Mouse (Mus musculus): Measurements from ENCODE around the gene Aplf.
"Not testable (repeated sequence)": the region's sequence is repeated elsewhere in the genome, so short reads cannot be mapped to it uniquely, and the experiment has no call there.

The Aplf gene

GRCm38 (mm10) chr6:87632176-87632575 lies 39.8 kb downstream of the Aplf start:
- in situ Hi-C loops (cut with MboI; ENCODE audit: low sequenced_read_pairs): no loop called here

DNA sequence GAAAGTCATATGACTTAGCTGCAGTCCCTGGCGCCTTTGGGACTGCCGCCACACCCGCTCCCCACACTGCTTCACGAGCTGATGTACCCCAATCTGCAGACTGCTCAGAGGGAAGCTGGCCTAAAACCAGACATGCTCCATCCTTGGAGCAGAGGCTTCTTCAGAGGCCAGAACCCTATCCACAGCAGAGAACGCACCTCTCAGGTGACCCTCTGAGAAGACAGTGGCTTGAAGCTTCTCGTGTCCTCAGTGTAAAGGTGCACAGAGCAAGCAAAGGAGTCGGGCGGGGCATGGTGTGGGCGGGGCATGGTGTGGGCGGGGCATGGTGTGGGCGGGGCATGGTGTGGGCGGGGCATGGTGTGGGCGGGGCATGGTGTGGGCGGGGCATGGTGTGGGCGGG lies 43.1 kb downstream of the Aplf start:
- in situ Hi-C loops (cut with MboI; ENCODE audit: low sequenced_read_pairs): not testable (repeated sequence)

DNA sequence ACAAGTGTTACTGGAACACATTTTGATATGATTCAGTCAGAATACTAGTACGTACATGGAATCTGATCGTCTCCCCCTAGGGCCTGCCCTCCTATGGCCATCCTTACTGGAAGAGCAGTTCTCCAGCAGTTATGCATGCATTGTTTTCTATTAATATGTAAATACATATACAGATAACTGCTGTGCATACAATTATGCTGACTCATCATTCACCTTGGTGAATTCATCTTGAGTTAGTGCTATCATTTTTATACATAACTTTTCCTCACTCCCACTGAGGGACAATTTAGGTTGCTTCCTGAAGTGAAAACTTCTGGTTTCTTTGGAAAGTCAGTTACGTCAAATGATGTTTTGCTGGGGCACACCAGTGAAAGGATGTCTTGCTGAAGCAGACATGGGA lies 48.8 kb downstream of the Aplf start:
- in situ Hi-C loops (cut with MboI; ENCODE audit: low sequenced_read_pairs): no loop called here

GRCm38 (mm10) chr6:87621281-87621680 lies 50.7 kb downstream of the Aplf start:
- in situ Hi-C loops (cut with MboI; ENCODE audit: low sequenced_read_pairs): no loop called here

- in situ Hi-C loops (cut with MboI; ENCODE audit: low sequenced_read_pairs): no loop called here
Observed at GRCm38 (mm10) chr6:87618021-87618420, 54.0 kb downstream of the Aplf start.

GRCm38 (mm10) chr6:87615696-87616083 lies 56.3 kb downstream of the Aplf start:
- in situ Hi-C loops (cut with MboI; ENCODE audit: low sequenced_read_pairs): no loop called here

DNA sequence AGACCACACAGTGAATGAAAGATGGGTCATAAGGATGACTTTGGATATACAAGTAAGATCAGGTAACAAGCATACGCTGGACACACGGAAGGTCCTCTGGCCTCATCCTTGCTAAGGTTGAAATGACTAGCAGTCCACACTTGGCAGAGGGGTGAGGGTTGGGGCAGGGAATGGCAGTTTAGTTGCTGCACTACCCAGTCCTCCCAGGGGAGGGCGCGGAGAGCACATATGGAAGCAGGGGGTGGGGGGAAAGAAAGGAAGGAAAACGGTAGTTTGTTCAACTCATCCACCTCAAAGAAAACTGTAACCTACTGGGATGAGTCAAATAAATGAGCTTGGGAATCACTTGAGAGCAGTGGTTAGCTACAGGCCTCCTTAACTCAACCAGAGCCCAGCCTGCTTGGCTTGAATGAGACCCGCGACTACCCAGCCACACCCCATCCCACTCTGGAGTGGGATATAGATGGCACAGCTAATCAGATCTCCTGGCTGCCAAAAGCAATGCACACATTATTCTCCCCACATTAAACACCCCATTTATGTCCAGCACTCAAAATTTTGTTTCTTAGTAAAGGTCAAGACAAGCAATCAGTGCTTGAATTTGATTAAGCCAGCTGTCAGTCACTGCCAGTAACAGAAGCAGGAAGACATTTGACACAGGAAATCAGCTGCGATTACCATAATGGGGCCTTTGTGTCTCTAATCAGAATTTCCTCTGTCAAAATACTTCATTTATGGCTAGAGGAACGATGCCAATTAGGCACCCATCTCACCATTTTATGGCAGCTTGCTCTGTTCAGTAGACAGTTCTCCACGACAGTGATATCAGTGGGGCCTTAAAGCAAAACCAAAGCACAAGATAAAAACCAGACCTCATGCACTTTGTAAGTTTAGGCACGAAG lies 56.9 kb downstream of the Aplf start:
- in situ Hi-C loops (cut with MboI; ENCODE audit: low sequenced_read_pairs): no loop called here

GRCm38 (mm10) chr6:87599825-87600224 lies 72.2 kb downstream of the Aplf start:
- in situ Hi-C loops (cut with MboI; ENCODE audit: low sequenced_read_pairs): no loop called here

- in situ Hi-C loops (cut with MboI; ENCODE audit: low sequenced_read_pairs): no loop called here
Observed at GRCm38 (mm10) chr6:87597116-87597833, 74.7 kb downstream of the Aplf start.

GRCm38 (mm10) chr6:87594188-87594587 lies 77.8 kb downstream of the Aplf start:
- in situ Hi-C loops (cut with MboI; ENCODE audit: low sequenced_read_pairs): no loop called here

GRCm38 (mm10) chr6:87590394-87591281 lies 81.4 kb downstream of the Aplf start, which contains the start of gene Prokr1:
TSS of gene Prokr1 (minus strand) at chr6:87590743.
- in situ Hi-C loops (cut with MboI; ENCODE audit: low sequenced_read_pairs): no loop called here

GRCm38 (mm10) chr6:87589718-87590393 lies 82.1 kb downstream of the Aplf start:
- in situ Hi-C loops (cut with MboI; ENCODE audit: low sequenced_read_pairs): no loop called here

DNA sequence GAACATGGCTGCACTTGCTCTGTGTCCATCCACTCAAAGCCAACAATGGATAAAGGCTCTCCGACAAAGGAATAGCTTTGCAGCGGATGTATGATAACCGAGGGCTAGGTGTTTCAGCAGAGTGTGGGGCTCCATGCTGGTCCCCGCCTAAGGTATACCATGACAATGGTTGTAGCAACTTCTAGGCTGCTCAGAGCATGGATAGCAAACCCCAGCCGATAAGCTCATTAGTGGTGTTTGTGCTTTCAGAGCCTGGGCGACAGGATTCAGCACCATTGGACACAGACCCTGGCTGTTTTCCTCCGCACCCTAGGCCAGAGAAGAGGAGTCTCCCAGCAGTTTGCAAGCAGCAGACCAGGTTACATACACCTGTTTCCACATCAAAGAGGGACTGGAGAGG lies 88.0 kb downstream of the Aplf start:
- in situ Hi-C loops (cut with MboI; ENCODE audit: low sequenced_read_pairs): no loop called here

DNA sequence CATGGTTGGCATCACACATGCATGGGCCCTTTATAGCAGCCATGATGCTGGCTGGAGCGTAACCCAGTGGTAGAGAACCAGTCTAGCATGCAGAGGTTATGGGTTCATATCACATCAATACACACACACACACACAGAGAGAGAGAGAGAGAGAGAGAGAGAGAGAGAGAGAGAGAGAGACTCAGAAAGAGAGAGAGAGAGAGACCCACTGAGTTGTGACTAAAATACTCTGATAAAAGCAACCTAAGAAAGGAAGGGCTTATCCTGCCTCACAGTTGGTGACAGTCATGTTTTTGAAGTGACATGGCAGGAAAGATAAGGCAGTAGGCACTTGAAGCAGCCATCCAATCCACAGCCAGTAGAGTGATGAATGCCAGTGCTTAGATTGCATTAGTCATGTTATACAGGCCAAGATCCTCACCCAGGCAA lies 88.8 kb downstream of the Aplf start:
- in situ Hi-C loops (cut with MboI; ENCODE audit: low sequenced_read_pairs): no loop called here

DNA sequence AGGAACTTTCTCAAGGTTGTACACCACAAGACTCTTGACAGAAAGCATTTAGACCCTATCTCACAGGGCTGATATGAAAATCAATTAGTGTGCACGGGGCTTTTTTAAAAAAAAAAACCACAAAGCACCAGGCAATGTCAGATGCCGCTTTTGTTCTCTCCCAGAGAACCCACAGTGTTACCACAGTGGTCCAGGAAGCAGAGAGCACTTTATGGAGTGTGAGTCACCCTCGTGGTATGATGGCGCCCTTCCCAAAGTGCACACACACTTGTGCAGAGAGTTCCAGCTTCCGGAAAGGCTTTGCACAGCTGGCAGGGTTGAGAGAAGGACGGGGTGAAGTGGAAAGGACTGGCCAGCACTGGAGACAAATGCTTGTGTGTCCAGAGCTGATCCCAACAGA lies 89.5 kb downstream of the Aplf start:
- in situ Hi-C loops (cut with MboI; ENCODE audit: low sequenced_read_pairs): no loop called here

DNA sequence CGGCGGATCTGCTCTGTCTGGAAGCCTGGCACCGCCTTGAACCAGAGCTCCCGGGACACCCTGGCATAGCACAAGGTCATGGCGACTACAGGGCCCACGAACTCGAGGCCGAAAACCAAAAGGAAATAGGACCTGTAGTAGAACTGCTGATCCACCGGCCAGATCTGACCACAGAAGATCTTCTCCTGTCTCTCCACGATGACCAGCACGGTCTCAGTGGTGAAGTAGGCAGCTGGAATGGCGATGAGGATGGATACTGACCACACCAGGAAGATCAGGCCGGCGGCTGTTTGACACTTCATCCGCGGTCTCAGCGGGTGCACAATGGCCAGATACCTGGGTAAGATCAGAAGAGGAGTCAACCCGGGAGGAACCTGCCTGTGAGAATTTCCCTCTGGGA lies 90.4 kb downstream of the Aplf start:
- in situ Hi-C loops (cut with MboI; ENCODE audit: low sequenced_read_pairs): no loop called here

GRCm38 (mm10) chr6:87581071-87581470 lies 90.9 kb downstream of the Aplf start:
- in situ Hi-C loops (cut with MboI; ENCODE audit: low sequenced_read_pairs): no loop called here

All from CH12F3 (cell line).